ENCODE assay signal across 24 mouse cellular contexts in genomic region chr4:83053206-83053605, GRCm38 (mm10). TPM values are rescaled to one million over a fixed set of nuclear protein-coding genes. Genes with fewer than 3 reads are reported as not detected.
DNase-seq lines count a peak whose midpoint lies in the region; ATAC-seq lines count a peak whose summit lies in the region.
"Had no signal": no experiment of that assay in that cellular context is flagged by ENCODE, and none has a peak within 500 bp of the region (broad histone marks: within the 10 kb centered on the region; RNA-seq: fewer than 3 reads in every experiment).

No protein-coding gene starts in this region.

- no peak for DNase-seq in kidney, postnatal 14 days
- peak; percentile 7 for DNase-seq in embryonic facial prominence, embryonic 10.5 days (ENCODE audit: low spot score)
- no peak for DNase-seq in embryonic facial prominence, embryonic 14.5 days (ENCODE audit: low spot score)
- DNase-seq in limb, embryonic 11.5 days (ENCODE audit: low spot score): peak; percentile 19
- no peak for DNase-seq in forebrain, embryonic 11.5 days (ENCODE audit: low spot score)
- DNase-seq in right cerebral cortex, postnatal 36 days (ENCODE audit: low spot score in 2 of 2): no peak
- no peak for DNase-seq in urinary bladder, adult 2 months (ENCODE audit: low spot score)
- DNase-seq: adrenal gland, adult 2 months; adrenal gland, postnatal 14 days; cerebellum, adult 11-12 months; cerebellum, adult 8-10 months; cerebellum, postnatal 10 days; cerebellum, postnatal 36 days; gastrocnemius, postnatal 25 days; heart, adult 2 months; heart, postnatal 14 days had no signal

- 0 out of 2 replicates have a peak overlapping the region, but pooled peaks have one; percentile 75 for H3K27ac ChIP-seq in kidney, embryonic 15.5 days
- peak overlapping the region; percentile 86 for H3K27ac ChIP-seq in embryonic facial prominence, embryonic 10.5 days (replicated peaks)
- no peak overlapping the region for H3K27ac ChIP-seq in embryonic facial prominence, embryonic 14.5 days (replicated peaks; ENCODE audit: low read depth, low read length)
- H3K27ac ChIP-seq in limb, embryonic 11.5 days (replicated peaks; ENCODE audit: low read depth, low read length): no peak overlapping the region
- no peak overlapping the region for H3K27ac ChIP-seq in forebrain, embryonic 11.5 days (ENCODE audit: low read depth, low read length)
- H3K27ac ChIP-seq: heart, adult 2 months; hindbrain, embryonic 15.5 days had no signal

- no peak overlapping the region for H3K4me3 ChIP-seq in kidney, embryonic 15.5 days (replicated peaks)
- H3K4me3 ChIP-seq in embryonic facial prominence, embryonic 10.5 days: peak overlapping the region; percentile 62; the same call in 1 of the 2 replicates
- no peak overlapping the region for H3K4me3 ChIP-seq in embryonic facial prominence, embryonic 14.5 days (ENCODE audit: low read depth, low read length)
- H3K4me3 ChIP-seq in limb, embryonic 11.5 days (ENCODE audit: low read depth, low read length): no peak overlapping the region
- H3K4me3 ChIP-seq in forebrain, embryonic 11.5 days (ENCODE audit: low read depth, low read length): no peak overlapping the region
- H3K4me3 ChIP-seq: heart, adult 2 months had no signal

- H3K4me2 ChIP-seq in kidney, embryonic 15.5 days: no peak overlapping the region
- H3K4me2 ChIP-seq in embryonic facial prominence, embryonic 14.5 days (ENCODE audit: low read depth, low read length): 0 out of 2 replicates have a peak overlapping the region, but pooled peaks have one; percentile 49
- H3K4me2 ChIP-seq in limb, embryonic 11.5 days (ENCODE audit: low read depth, severe bottlenecking): no peak overlapping the region
- no peak overlapping the region for H3K4me2 ChIP-seq in forebrain, embryonic 11.5 days (ENCODE audit: low read depth, low read length, severe bottlenecking)

- H3K27me3 ChIP-seq in kidney, embryonic 15.5 days: no peaks in the 10 kb centered on the region
- no peaks in the 10 kb centered on the region for H3K27me3 ChIP-seq in embryonic facial prominence, embryonic 10.5 days (replicated peaks; ENCODE audit: low read depth, poor library complexity, severe bottlenecking)
- H3K27me3 ChIP-seq in embryonic facial prominence, embryonic 14.5 days (replicated peaks; ENCODE audit: control insufficient read depth, insufficient read depth, low read length): no peaks in the 10 kb centered on the region
- H3K27me3 ChIP-seq in limb, embryonic 11.5 days (ENCODE audit: control insufficient read depth, insufficient read depth, low read length): no peaks in the 10 kb centered on the region
- H3K27me3 ChIP-seq in forebrain, embryonic 11.5 days (ENCODE audit: control insufficient read depth, insufficient read depth, low read length): no peaks in the 10 kb centered on the region
- H3K27me3 ChIP-seq: embryonic facial prominence, embryonic 13.5 days; heart, embryonic 13.5 days; hindbrain, embryonic 15.5 days had no signal

- 87% methylated on average over 8 of the region's 8 CpGs for WGBS in kidney, embryonic 15.5 days
- WGBS in embryonic facial prominence, embryonic 10.5 days: 90% methylated on average over 8 of the region's 8 CpGs
- WGBS in embryonic facial prominence, embryonic 14.5 days: 82% methylated on average over 8 of the region's 8 CpGs
- 82% methylated on average over 8 of the region's 8 CpGs for WGBS in limb, embryonic 11.5 days
- 89% methylated on average over 8 of the region's 8 CpGs for WGBS in forebrain, embryonic 11.5 days

- no peaks in the 10 kb centered on the region for H3K9me3 ChIP-seq in kidney, embryonic 15.5 days (replicated peaks)
- H3K9me3 ChIP-seq in embryonic facial prominence, embryonic 10.5 days: no peaks in the 10 kb centered on the region
- H3K9me3 ChIP-seq in embryonic facial prominence, embryonic 14.5 days (ENCODE audit: control insufficient read depth, low read length): no peaks in the 10 kb centered on the region
- no peaks in the 10 kb centered on the region for H3K9me3 ChIP-seq in limb, embryonic 11.5 days (ENCODE audit: control insufficient read depth, low read length)
- H3K9me3 ChIP-seq in forebrain, embryonic 11.5 days (ENCODE audit: control insufficient read depth, low read length): no peaks in the 10 kb centered on the region
- H3K9me3 ChIP-seq: embryonic facial prominence, embryonic 13.5 days; forebrain, embryonic 10.5 days; heart, embryonic 10.5 days; heart, embryonic 13.5 days; hindbrain, embryonic 15.5 days had no signal

- no peaks in the 10 kb centered on the region for H3K36me3 ChIP-seq in kidney, embryonic 15.5 days
- H3K36me3 ChIP-seq in embryonic facial prominence, embryonic 10.5 days (replicated peaks): no peaks in the 10 kb centered on the region
- no peaks in the 10 kb centered on the region for H3K36me3 ChIP-seq in embryonic facial prominence, embryonic 14.5 days (ENCODE audit: control insufficient read depth, insufficient read depth, low read length)
- H3K36me3 ChIP-seq in limb, embryonic 11.5 days (ENCODE audit: control insufficient read depth, insufficient read depth, low read length): no peaks in the 10 kb centered on the region
- H3K36me3 ChIP-seq in forebrain, embryonic 11.5 days (ENCODE audit: control insufficient read depth, insufficient read depth, low read length): no peaks in the 10 kb centered on the region
- H3K36me3 ChIP-seq: embryonic facial prominence, embryonic 13.5 days; forebrain, embryonic 10.5 days; heart, embryonic 10.5 days; heart, embryonic 13.5 days; hindbrain, embryonic 15.5 days had no signal

- H3K4me1 ChIP-seq in kidney, embryonic 15.5 days: peaks cover 45% of the 10 kb centered on the region
- peaks cover 55% of the 10 kb centered on the region for H3K4me1 ChIP-seq in embryonic facial prominence, embryonic 10.5 days
- peaks cover 25% of the 10 kb centered on the region for H3K4me1 ChIP-seq in embryonic facial prominence, embryonic 14.5 days (ENCODE audit: control insufficient read depth, insufficient read depth, low read length)
- peaks cover 28% of the 10 kb centered on the region for H3K4me1 ChIP-seq in limb, embryonic 11.5 days (ENCODE audit: control insufficient read depth, insufficient read depth, low read length)
- H3K4me1 ChIP-seq in forebrain, embryonic 11.5 days (replicated peaks; ENCODE audit: control insufficient read depth, insufficient read depth, low read length): peaks cover 4% of the 10 kb centered on the region; the same call in 1 of the 2 replicates

- H3K9ac ChIP-seq in kidney, embryonic 15.5 days: no peak overlapping the region
- H3K9ac ChIP-seq in embryonic facial prominence, embryonic 14.5 days (ENCODE audit: low read depth, low read length): no peak overlapping the region
- no peak overlapping the region for H3K9ac ChIP-seq in limb, embryonic 11.5 days (ENCODE audit: low read length)
- H3K9ac ChIP-seq in forebrain, embryonic 11.5 days (ENCODE audit: low read length): no peak overlapping the region
- H3K9ac ChIP-seq: hindbrain, embryonic 15.5 days had no signal

- ATAC-seq in kidney, embryonic 15.5 days (replicated peaks; ENCODE audit: low FRiP score): no peak
- ATAC-seq in embryonic facial prominence, embryonic 14.5 days (ENCODE audit: low read depth): no peak
- ATAC-seq in limb, embryonic 11.5 days (ENCODE audit: insufficient number of reproducible peaks, low FRiP score, low TSS enrichment, low read depth): no peak
- ATAC-seq in forebrain, embryonic 11.5 days (replicated peaks; ENCODE audit: low FRiP score): no peak
- ATAC-seq: CD4-positive, CD25-positive, alpha-beta regulatory T cell, adult 4 months had no signal

RNA-seq across cellular contexts. Expression of gene Frem1, which starts 1.1 kb away (rescaled TPM):
- 23.9 and 24.3 TPM in 2 replicates for polyA plus RNA-seq in kidney, embryonic 15.5 days (2015; fragmentation: Nextera tagmentation; extraction: Ambion mirVana)
- 15.0 and 15.5 TPM in 2 replicates for polyA plus RNA-seq in embryonic facial prominence, embryonic 10.5 days (2016; fragmentation: Nextera tagmentation; extraction: Ambion mirVana)
- polyA plus RNA-seq in embryonic facial prominence, embryonic 14.5 days (2014; fragmentation: Nextera tagmentation; extraction: Ambion mirVana): 16.0 and 17.0 TPM in 2 replicates
- 15.1 and 18.0 TPM in 2 replicates for polyA plus RNA-seq in limb, embryonic 11.5 days (2014; fragmentation: Nextera tagmentation; extraction: Ambion mirVana)
- polyA plus RNA-seq in forebrain, embryonic 11.5 days (2014; fragmentation: Nextera tagmentation; extraction: Ambion mirVana): 5.0 and 5.5 TPM in 2 replicates
- polyA plus RNA-seq in urinary bladder, adult 2 months (2012; rRNA removed): 5.7 TPM in 2 replicates
- polyA plus RNA-seq: C2C12; CD4-positive, CD25-positive, alpha-beta regulatory T cell, adult 4 months had no signal

Comparison
In these comparisons a context has a peak if more than half of its experiments do, and no peak if none do; other contexts are left out.
1. H3K27ac ChIP-seq: peak in kidney, embryonic 15.5 days (single experiment) and embryonic facial prominence, embryonic 10.5 days (single experiment); none in embryonic facial prominence, embryonic 14.5 days (single experiment), limb, embryonic 11.5 days (single experiment) and forebrain, embryonic 11.5 days (single experiment).
2. DNase-seq: peak in embryonic facial prominence, embryonic 10.5 days (single experiment) and limb, embryonic 11.5 days (single experiment); none in kidney, postnatal 14 days (single experiment), embryonic facial prominence, embryonic 14.5 days (single experiment), forebrain, embryonic 11.5 days (single experiment), right cerebral cortex, postnatal 36 days (0 of 2) and urinary bladder, adult 2 months (single experiment).